Mouse (Mus musculus) megakaryocyte, embryonic 14.5 days (primary cell): ENCODE results near the gene Pard3.

Experiments
- FLI1 ChIP-seq: IDR thresholded peaks from 2 replicates; pipeline ENCODE4 v1.6.1; 2012; ENCODE audit warnings: low read length, inconsistent platforms, mixed read lengths
- GATA1 ChIP-seq: IDR thresholded peaks from 3 replicates; pipeline ENCODE4 v1.6.1; 2012; ENCODE audit warnings: mixed read lengths, low read length, inconsistent platforms, borderline replicate concordance

GRCm38 (mm10) chr8:127081297-127081696, 17.6 kb downstream of the Pard3 start:
- TF ChIP-seq GATA1 (no peak), FLI1 (no peak)
